Mouse (Mus musculus): Measurements from ENCODE around the gene Ndufs5. TPM values are rescaled to one million over a fixed set of nuclear protein-coding genes. Genes with fewer than 3 reads are reported as not detected.

Ndufs5 gene
- total and polyA plus RNA-seq, 2 experiments from 2014 or later, result 144 to 953 TPM

- Histone ChIP-seq H3K36me3 (replicated peaks; ENCODE audit: control insufficient read depth, insufficient read depth, low read length) (no peaks in the 10 kb centered on the region), H3K9ac (replicated peaks; ENCODE audit: low read depth, low read length) (no peak overlapping the region), H3K27ac (ENCODE audit: low read depth) (peak overlapping the region; percentile 40), H3K9me3 (replicated peaks; ENCODE audit: control insufficient read depth, low read length) (no peaks in the 10 kb centered on the region), H3K4me1 (ENCODE audit: control insufficient read depth, insufficient read depth) (peaks cover 16% of the 10 kb centered on the region), H3K4me2 (ENCODE audit: low read depth, low read length) (no peak overlapping the region), H3K4me3 (ENCODE audit: low read depth, low read length) (no peak overlapping the region), H3K27me3 (ENCODE audit: control insufficient read depth, insufficient read depth, low read length) (no peaks in the 10 kb centered on the region)
- TF ChIP-seq CTCF (IDR thresholded peaks at IDR 0.05; ENCODE audit: low read depth) (peak; percentile 98), EP300 (IDR thresholded peaks at IDR 0.05; ENCODE audit: low read depth) (no peak)
- WGBS, result 35% methylated on average over 1 of the region's 1 CpGs
- DNase-seq (ENCODE audit: low spot score) (peak; percentile 80), ATAC-seq (ENCODE audit: insufficient read depth, low read depth) (no peak)
Measured at GRCm38 (mm10) chr4:123667260-123667867, 50.6 kb downstream of the Ndufs5 start.

- no peak overlapping the region for H3K27ac ChIP-seq (ENCODE audit: low read depth)
- ATAC-seq (ENCODE audit: insufficient read depth, low read depth), result no peak
- DNase-seq (ENCODE audit: low spot score), result no peak
- TF ChIP-seq EP300 (IDR thresholded peaks at IDR 0.05; ENCODE audit: low read depth), result no peak
- no peak for TF ChIP-seq CTCF (IDR thresholded peaks at IDR 0.05; ENCODE audit: low read depth)
- no peaks in the 10 kb centered on the region for H3K27me3 ChIP-seq (ENCODE audit: control insufficient read depth, insufficient read depth, low read length)
- no peak overlapping the region for H3K4me3 ChIP-seq (ENCODE audit: low read depth, low read length)
- H3K4me1 ChIP-seq (ENCODE audit: control insufficient read depth, insufficient read depth), result peaks cover 21% of the 10 kb centered on the region
- H3K36me3 ChIP-seq (replicated peaks; ENCODE audit: control insufficient read depth, insufficient read depth, low read length), result no peaks in the 10 kb centered on the region
- 94% methylated on average over 1 of the region's 1 CpGs for WGBS
- no peak overlapping the region for H3K4me2 ChIP-seq (ENCODE audit: low read depth, low read length)
- no peaks in the 10 kb centered on the region for H3K9me3 ChIP-seq (replicated peaks; ENCODE audit: control insufficient read depth, low read length)
- no peak overlapping the region for H3K9ac ChIP-seq (replicated peaks; ENCODE audit: low read depth, low read length)
Measured at GRCm38 (mm10) chr4:123666517-123666916, 51.5 kb downstream of the Ndufs5 start.

- peak overlapping the region; percentile 99; the same call in 1 of the 2 replicates for H3K27ac ChIP-seq (ENCODE audit: low read depth)
- peak overlapping the region; percentile 99 for H3K4me3 ChIP-seq (ENCODE audit: low read depth, low read length)
- ATAC-seq (ENCODE audit: insufficient read depth, low read depth) (no peak), DNase-seq (ENCODE audit: low spot score) (no peak)
- H3K27me3 ChIP-seq (ENCODE audit: control insufficient read depth, insufficient read depth, low read length), result no peaks in the 10 kb centered on the region
- H3K4me1 ChIP-seq (ENCODE audit: control insufficient read depth, insufficient read depth), result peaks cover 21% of the 10 kb centered on the region
- TF ChIP-seq EP300 (IDR thresholded peaks at IDR 0.05; ENCODE audit: low read depth) (no peak), CTCF (IDR thresholded peaks at IDR 0.05; ENCODE audit: low read depth) (no peak)
- no peaks in the 10 kb centered on the region for H3K9me3 ChIP-seq (replicated peaks; ENCODE audit: control insufficient read depth, low read length)
- peak overlapping the region; percentile 97 for H3K4me2 ChIP-seq (ENCODE audit: low read depth, low read length)
- WGBS, result 47% methylated on average over 11 of the region's 11 CpGs
- no peaks in the 10 kb centered on the region for H3K36me3 ChIP-seq (replicated peaks; ENCODE audit: control insufficient read depth, insufficient read depth, low read length)
- H3K9ac ChIP-seq (replicated peaks; ENCODE audit: low read depth, low read length), result peak overlapping the region; percentile 94; the same call in 1 of the 2 replicates
Measured at GRCm38 (mm10) chr4:123665681-123666278, 52.2 kb downstream of the Ndufs5 start.

- peak overlapping the region; percentile 94 for H3K9ac ChIP-seq (replicated peaks; ENCODE audit: low read depth, low read length)
- WGBS, result under 1% methylated on average over 41 of the region's 58 CpGs
- peak overlapping the region; percentile 99 for H3K27ac ChIP-seq (ENCODE audit: low read depth)
- H3K27me3 ChIP-seq (ENCODE audit: control insufficient read depth, insufficient read depth, low read length), result no peaks in the 10 kb centered on the region
- peaks cover 17% of the 10 kb centered on the region for H3K4me1 ChIP-seq (ENCODE audit: control insufficient read depth, insufficient read depth)
- H3K36me3 ChIP-seq (replicated peaks; ENCODE audit: control insufficient read depth, insufficient read depth, low read length), result no peaks in the 10 kb centered on the region
- H3K9me3 ChIP-seq (replicated peaks; ENCODE audit: control insufficient read depth, low read length), result no peaks in the 10 kb centered on the region
- TF ChIP-seq CTCF (IDR thresholded peaks at IDR 0.05; ENCODE audit: low read depth) (no peak), EP300 (IDR thresholded peaks at IDR 0.05; ENCODE audit: low read depth) (no peak)
- ATAC-seq (ENCODE audit: insufficient read depth, low read depth) (peak; percentile 12), DNase-seq (ENCODE audit: low spot score) (peak; percentile 42)
- H3K4me2 ChIP-seq (ENCODE audit: low read depth, low read length), result peak overlapping the region; percentile 97
- H3K4me3 ChIP-seq (ENCODE audit: low read depth, low read length), result peak overlapping the region; percentile 99
Measured at GRCm38 (mm10) chr4:123664951-123665661, 52.9 kb downstream of the Ndufs5 start.

- ATAC-seq (ENCODE audit: insufficient read depth, low read depth), result peak; percentile 85
- peak overlapping the region; percentile 94 for H3K9ac ChIP-seq (replicated peaks; ENCODE audit: low read depth, low read length)
- H3K4me3 ChIP-seq (ENCODE audit: low read depth, low read length), result peak overlapping the region; percentile 99
- no peaks in the 10 kb centered on the region for H3K27me3 ChIP-seq (ENCODE audit: control insufficient read depth, insufficient read depth, low read length)
- H3K27ac ChIP-seq (ENCODE audit: low read depth), result peak overlapping the region; percentile 99
- TF ChIP-seq CTCF (IDR thresholded peaks at IDR 0.05; ENCODE audit: low read depth) (no peak), EP300 (IDR thresholded peaks at IDR 0.05; ENCODE audit: low read depth) (no peak)
- no peaks in the 10 kb centered on the region for H3K36me3 ChIP-seq (replicated peaks; ENCODE audit: control insufficient read depth, insufficient read depth, low read length)
- under 1% methylated on average over 95 of the region's 125 CpGs for WGBS
- H3K9me3 ChIP-seq (replicated peaks; ENCODE audit: control insufficient read depth, low read length), result no peaks in the 10 kb centered on the region
- peaks cover 17% of the 10 kb centered on the region for H3K4me1 ChIP-seq (ENCODE audit: control insufficient read depth, insufficient read depth)
- DNase-seq (ENCODE audit: low spot score), result peak; percentile 67
- peak overlapping the region; percentile 97 for H3K4me2 ChIP-seq (ENCODE audit: low read depth, low read length)
Measured at GRCm38 (mm10) chr4:123664021-123664950, 53.7 kb downstream of the Ndufs5 start.
